Mouse (Mus musculus) kidney, adult 10 weeks (tissue): ENCODE measurements around the gene Olfr491. TPM values are rescaled to one million over a fixed set of nuclear protein-coding genes. Genes with fewer than 3 reads are reported as not detected.

Source experiments
- polyA plus RNA-seq: library from polyadenylated mRNA; stranded (reverse); fragments of 350-450 nt; fragmentation: Illumina TruSeq; extraction: RNeasy Lipid Tissue Mini Kit (QIAGEN cat#74804); gene quantifications from one replicate; pipeline ENCODE4 v1.2.3, GENCODE M21; 2014; ENCODE audit warnings: low read depth, low replicate concordance

Gene Olfr491
- polyA plus RNA-seq, result not detected

GRCm38 (mm10) chr7:108313151-108313550 lies at the start of gene Olfr491:
TSS of gene Olfr491 (plus strand) at chr7:108313451.

GRCm38 (mm10) chr7:108288834-108289233 lies 24.4 kb upstream of the Olfr491 start, which contains the start of gene Olfr490:
TSS of gene Olfr490 (minus strand) at chr7:108288934.

GRCm38 (mm10) chr7:108323574-108323973 lies 10.3 kb downstream of the Olfr491 start, which contains the start of gene Olfr492:
TSS of gene Olfr492 (minus strand) at chr7:108323674.

GRCm38 (mm10) chr7:108346879-108347278 lies 33.6 kb downstream of the Olfr491 start, which contains the start of gene Olfr493:
TSS of gene Olfr493 (minus strand) at chr7:108346979.

GRCm38 (mm10) chr7:108365035-108365434 lies 51.8 kb downstream of the Olfr491 start, which contains the start of gene Olfr494:
TSS of gene Olfr494 (plus strand) at chr7:108365335.

Other genes with a start within 250 kb of the Olfr491 start
- not detected for gene Olfr480, start 246.1 kb upstream of the Olfr491 start, polyA plus RNA-seq
- not detected for gene Olfr481, start 233.6 kb upstream of the Olfr491 start, polyA plus RNA-seq
- gene Olfr482, start 215.9 kb upstream of the Olfr491 start, polyA plus RNA-seq, result not detected
- not detected for gene Olfr483, start 212.6 kb upstream of the Olfr491 start, polyA plus RNA-seq
- not detected for gene Olfr484, start 186.0 kb upstream of the Olfr491 start, polyA plus RNA-seq
- not detected for gene Olfr485, start 153.6 kb upstream of the Olfr491 start, polyA plus RNA-seq
- not detected for gene Olfr486, start 140.7 kb upstream of the Olfr491 start, polyA plus RNA-seq
- not detected for gene Olfr487, start 98.8 kb upstream of the Olfr491 start, polyA plus RNA-seq
- gene Olfr488, start 55.1 kb upstream of the Olfr491 start, polyA plus RNA-seq, result not detected
- not detected for gene Olfr490, start 24.5 kb upstream of the Olfr491 start, polyA plus RNA-seq
- gene Olfr492, start 10.2 kb downstream of the Olfr491 start, polyA plus RNA-seq, result not detected
- gene Olfr493, start 33.5 kb downstream of the Olfr491 start, polyA plus RNA-seq, result not detected
- gene Olfr494, start 51.9 kb downstream of the Olfr491 start, polyA plus RNA-seq, result not detected
- gene Olfr495, start 79.7 kb downstream of the Olfr491 start, polyA plus RNA-seq, result not detected
- gene Olfr497, start 107.0 kb downstream of the Olfr491 start, polyA plus RNA-seq, result not detected
- not detected for gene Olfr498, start 151.9 kb downstream of the Olfr491 start, polyA plus RNA-seq
- gene Olfr502, start 211.6 kb downstream of the Olfr491 start, polyA plus RNA-seq, result not detected
- not detected for gene Olfr503, start 231.1 kb downstream of the Olfr491 start, polyA plus RNA-seq